Comparison of ENCODE assay signal across 14 mouse cellular contexts in the genomic region with DNA sequence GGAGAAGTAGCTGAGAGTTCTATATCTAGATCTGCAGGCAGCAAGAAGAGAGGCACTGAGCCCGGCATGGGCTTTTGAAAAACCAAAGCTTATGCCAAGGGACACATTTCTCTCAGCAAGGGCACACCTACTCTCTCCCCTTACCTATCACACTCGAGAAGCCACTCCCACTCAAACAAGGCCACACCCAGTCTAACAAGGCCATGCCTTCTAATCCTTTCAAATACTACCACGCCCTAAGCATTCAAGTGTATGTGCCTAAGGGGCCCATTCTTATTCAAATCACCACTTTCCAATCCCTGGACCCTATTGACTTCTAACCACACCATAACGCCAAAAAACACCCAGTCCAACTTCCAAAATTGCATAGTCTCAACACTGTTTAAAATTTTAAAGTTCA.
"Had no signal": no experiment of that assay in that cellular context is flagged by ENCODE, and none has a peak within 500 bp of the region (broad histone marks: within the 10 kb centered on the region; RNA-seq: fewer than 3 reads in every experiment).

No protein-coding gene starts in this region.

- DNase-seq: embryo, embryonic 11 days; forebrain, postnatal 0 days; gastrocnemius, adult 2 months; gastrocnemius, postnatal 10 days; gastrocnemius, postnatal 14 days; gastrocnemius, postnatal 25 days; gastrocnemius, postnatal 36 days; heart, adult 11 months; heart, adult 18-20 months; heart, adult 2 months had no signal

- ATAC-seq: forebrain, embryonic 13.5 days; forebrain, embryonic 14.5 days; forebrain, embryonic 15.5 days; forebrain, embryonic 16.5 days; forebrain, postnatal 0 days had no signal
